Mouse (Mus musculus) kidney, adult 2 months (tissue): Measurements from ENCODE around the gene Mars2.

Experiments
- CTCF ChIP-seq: fragments of 200-500 bp; conservative IDR thresholded peaks from 2 replicates; pipeline ENCODE4 v1.5.1; 2011; ENCODE audit warnings: low read depth, mild to moderate bottlenecking, control low read depth, low read length, moderate library complexity, mixed read lengths; ENCODE audit not compliant: insufficient read depth, insufficient read length
- POLR2A ChIP-seq: fragments of 200-500 bp; IDR thresholded peaks from one replicate; pipeline ENCODE4 v1.6.1; 2011; ENCODE audit warnings: low read depth, low read length, control low read depth

DNA sequence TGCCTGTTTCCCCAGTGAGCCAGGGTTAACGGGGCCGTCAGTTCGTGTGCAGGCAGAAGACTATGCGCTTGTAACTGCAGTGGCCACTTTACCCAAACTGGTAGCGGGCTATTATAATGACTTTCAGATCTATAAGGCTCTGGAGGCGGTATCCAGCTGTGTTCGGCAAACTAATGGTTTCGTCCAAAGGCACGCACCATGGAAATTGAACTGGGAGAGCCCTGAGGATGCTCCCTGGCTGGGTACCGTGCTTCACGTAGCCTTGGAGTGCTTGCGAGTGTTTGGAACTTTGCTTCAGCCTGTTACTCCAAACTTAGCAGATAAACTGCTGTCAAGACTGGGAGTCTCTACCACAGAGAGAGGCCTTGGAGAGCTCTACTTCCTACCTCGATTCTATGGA lies 1.5 kb downstream of the Mars2 start:
- TF ChIP-seq CTCF (no peak), POLR2A (no peak)
